Mouse (Mus musculus) hindbrain, embryonic 14.5 days (tissue): ENCODE data around the gene Pdk4. TPM values are rescaled to one million over a fixed set of nuclear protein-coding genes. Genes with fewer than 3 reads are reported as not detected.

Source experiments
- ATAC-seq: fragments of 200-750 bp; cut with Nextera tagmentation; 2 replicates; pipeline ENCODE4 v1.8.0; 2017; ENCODE audit warnings: moderate number of reproducible peaks, mild to moderate bottlenecking, moderate TSS enrichment, moderate library complexity; ENCODE audit not compliant: low FRiP score
- DNase-seq: peaks from one replicate; pipeline ENCODE4 v3.0.0-alpha.2; 2015; ENCODE audit warnings: low spot score
- H3K27ac ChIP-seq: fragments of 300-500 bp; sonication (generic); 2 replicates; pipeline ENCODE4 v1.5.1; 2014; ENCODE audit warnings: mild to moderate bottlenecking, moderate library complexity
- H3K27me3 ChIP-seq: fragments of 300-500 bp; sonication (generic); 2 replicates; pipeline ENCODE4 v1.6.1; 2014; ENCODE audit warnings: mild to moderate bottlenecking, low read length, mixed read lengths; ENCODE audit not compliant: control insufficient read depth, insufficient read depth
- H3K36me3 ChIP-seq: fragments of 300-500 bp; sonication (generic); replicated peaks from 2 replicates; pipeline ENCODE4 v1.6.1; 2014; ENCODE audit not compliant: control insufficient read depth, insufficient read depth
- H3K4me1 ChIP-seq: fragments of 300-500 bp; sonication (generic); replicated peaks from 2 replicates; pipeline ENCODE4 v1.6.1; 2014; ENCODE audit warnings: antibody characterized with exemption, low read length, mixed read lengths; ENCODE audit not compliant: control insufficient read depth, insufficient read depth
- H3K4me2 ChIP-seq: fragments of 300-500 bp; sonication (generic); replicated peaks from 2 replicates; pipeline ENCODE4 v1.6.1; 2014; ENCODE audit warnings: mild to moderate bottlenecking, moderate library complexity
- H3K4me3 ChIP-seq: fragments of 300-500 bp; sonication (generic); replicated peaks from 2 replicates; pipeline ENCODE4 v1.5.1; 2014; ENCODE audit warnings: mild to moderate bottlenecking, low read length
- H3K9ac ChIP-seq: fragments of 300-500 bp; sonication (generic); 2 replicates; pipeline ENCODE4 v1.6.1; 2014
- H3K9me3 ChIP-seq: fragments of 300-500 bp; sonication (generic); 2 replicates; pipeline ENCODE4 v1.6.1; 2016; ENCODE audit warnings: low read length; ENCODE audit not compliant: control insufficient read depth
- WGBS: fragments of 180-500 bp; shearing (Covaris S2); extraction: QIAGEN DNeasy Blood & Tissue Kit; methylation state at CpG from one replicate; pipeline ENCODE4 v1.1.7; 2014; 5-methylcytosine and 5-hydroxymethylcytosine counted together
- polyA plus RNA-seq: library from polyadenylated mRNA; unstranded; fragments of >200 nt; fragmentation: Nextera tagmentation; extraction: Ambion mirVana; gene quantifications from 2 replicates; pipeline ENCODE4 v1.2.1, GENCODE M21; 2014

Pdk4 gene
- polyA plus RNA-seq, 1 experiment from 2014 or later, result 2.9 TPM

- Histone ChIP-seq H3K4me2 (no peak overlapping the region), H3K4me3 (no peak overlapping the region), H3K27ac (no peak overlapping the region), H3K27me3 (no peaks in the 10 kb centered on the region), H3K9ac (no peak overlapping the region), H3K9me3 (no peaks in the 10 kb centered on the region), H3K36me3 (no peaks in the 10 kb centered on the region), H3K4me1 (peaks cover 3% of the 10 kb centered on the region)
- no peak for DNase-seq
- no peak for ATAC-seq
- WGBS, result 51% methylated on average over 4 of the region's 4 CpGs
Observed at GRCm38 (mm10) chr6:5437757-5438156, 58.4 kb downstream of the Pdk4 start.

- no peaks in the 10 kb centered on the region for H3K9me3 ChIP-seq
- no peak for ATAC-seq
- H3K4me2 ChIP-seq, result no peak overlapping the region
- no peaks in the 10 kb centered on the region for H3K36me3 ChIP-seq
- no peak overlapping the region for H3K9ac ChIP-seq
- H3K4me1 ChIP-seq, result no peaks in the 10 kb centered on the region
- H3K4me3 ChIP-seq, result no peak overlapping the region
- 84% methylated on average over 2 of the region's 2 CpGs for WGBS
- DNase-seq, result no peak
- H3K27ac ChIP-seq, result no peak overlapping the region
- no peaks in the 10 kb centered on the region for H3K27me3 ChIP-seq
Observed at GRCm38 (mm10) chr6:5433887-5434286, 62.2 kb downstream of the Pdk4 start.

Other genes starting within 250 kb of the Pdk4 start
- gene Pon3, start 240.0 kb downstream of the Pdk4 start, polyA plus RNA-seq, result 5.3 and 8.5 TPM in 2 replicates
- 27.6 and 31.5 TPM in 2 replicates for gene Pon2, start 197.9 kb downstream of the Pdk4 start, polyA plus RNA-seq
- 17.1 and 18.7 TPM in 2 replicates for gene Asb4, start 112.9 kb downstream of the Pdk4 start, polyA plus RNA-seq
- 24.6 and 33.0 TPM in 2 replicates for gene Dync1i1, start 229.3 kb upstream of the Pdk4 start, polyA plus RNA-seq